Mouse (Mus musculus) urinary bladder, adult 2 months (tissue): Measurements from ENCODE around the gene Ddit4l. TPM values are rescaled to one million over a fixed set of nuclear protein-coding genes. Genes with fewer than 3 reads are reported as not detected.
"Not testable (repeated sequence)": the region's sequence is repeated elsewhere in the genome, so short reads cannot be mapped to it uniquely, and the experiment has no call there.

ENCODE experiments used
- DNase-seq: peaks from one replicate; pipeline ENCODE4 v3.0.0; 2022; ENCODE audit warnings: low spot score
- polyA plus RNA-seq: library from polyadenylated mRNA; depleted of rRNA; stranded (reverse); fragments of >200 nt; gene quantifications from 2 replicates; pipeline ENCODE4 v1.2.3, GENCODE M21; 2012; rRNA removed

Gene Ddit4l
- 2.6 and 2.8 TPM in 2 replicates for polyA plus RNA-seq

DNA sequence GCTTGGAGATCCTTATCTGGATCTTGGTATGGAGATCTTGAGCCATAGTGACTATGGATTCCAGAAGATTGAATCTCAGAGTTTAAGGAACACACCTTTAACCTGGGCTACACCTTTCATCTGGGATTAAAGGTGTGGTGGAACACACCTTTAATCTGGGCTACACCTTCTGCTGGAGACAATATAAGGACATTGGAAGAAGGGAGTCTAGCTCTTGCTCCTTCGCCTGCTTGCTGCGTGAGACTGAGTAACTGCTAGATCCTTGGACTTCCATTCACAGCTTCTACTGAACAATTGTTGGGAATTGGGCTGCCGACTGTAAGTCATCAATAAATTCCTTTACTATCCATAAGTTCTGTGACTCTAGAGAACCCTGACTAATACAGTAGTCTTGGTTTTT, at the start of gene Ddit4l:
Gene Ddit4l (plus strand): TSS at position 301 of the 400 bp plus-strand sequence.
- not testable (repeated sequence) for DNase-seq

- no peak for DNase-seq
These were observed 45.3 kb upstream of the Ddit4l start for GRCm38 (mm10) chr3:137576146-137576545.

GRCm38 (mm10) chr3:137586376-137586969, 34.9 kb upstream of the Ddit4l start:
- no peak for DNase-seq

DNA sequence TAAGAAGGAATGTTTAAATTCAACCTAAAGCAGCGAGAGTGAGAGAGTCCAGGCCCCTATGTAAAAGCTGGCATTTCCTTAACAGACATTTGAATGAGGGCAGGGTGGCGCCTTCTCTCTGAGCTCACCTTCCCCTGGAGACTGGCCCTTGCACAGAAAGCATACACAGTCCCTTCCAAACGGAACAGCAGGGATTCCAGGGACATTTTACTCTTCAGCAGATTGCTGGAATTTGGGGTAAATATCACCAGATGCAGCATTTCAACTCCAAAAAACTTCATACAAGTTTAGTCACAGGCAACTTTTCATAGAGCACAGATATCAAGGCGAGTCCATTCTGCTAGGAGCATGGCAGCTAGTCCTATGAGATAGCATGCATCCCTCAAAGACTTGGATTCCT, 31.6 kb upstream of the Ddit4l start:
- DNase-seq, result no peak

DNA sequence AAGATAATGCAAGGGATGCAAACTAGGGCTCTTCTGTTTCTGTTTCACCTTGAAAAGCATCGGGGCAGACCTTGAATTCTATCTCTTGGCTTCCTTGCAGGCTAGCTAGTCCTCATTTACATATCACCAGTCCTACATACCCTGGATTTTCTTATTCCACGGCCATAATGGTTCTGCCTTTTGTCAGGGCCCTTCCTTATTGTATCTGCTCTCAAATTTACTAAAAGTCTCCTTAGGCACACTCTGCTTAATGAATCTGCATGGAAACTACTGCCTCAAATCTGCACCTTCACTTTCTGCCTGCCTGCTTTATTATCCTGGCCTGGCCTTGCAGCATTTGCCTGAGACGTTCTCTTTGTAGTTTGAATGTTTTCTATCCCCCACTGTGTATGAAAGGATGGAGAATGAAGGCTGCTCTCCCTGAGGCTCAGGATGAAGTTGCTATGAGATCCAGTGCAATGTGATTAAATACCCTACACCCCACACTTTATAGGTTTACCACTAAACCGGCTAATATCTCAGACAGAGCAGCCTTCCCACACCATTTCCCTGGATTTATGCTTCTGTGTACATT, 27.0 kb upstream of the Ddit4l start:
- no peak for DNase-seq

- no peak for DNase-seq
These were observed 12.4 kb upstream of the Ddit4l start for GRCm38 (mm10) chr3:137608918-137609435.

- no peak for DNase-seq
These were observed 10.8 kb upstream of the Ddit4l start for GRCm38 (mm10) chr3:137610457-137611109.

GRCm38 (mm10) chr3:137611110-137611857, 10.1 kb upstream of the Ddit4l start:
- DNase-seq, result no peak

DNA sequence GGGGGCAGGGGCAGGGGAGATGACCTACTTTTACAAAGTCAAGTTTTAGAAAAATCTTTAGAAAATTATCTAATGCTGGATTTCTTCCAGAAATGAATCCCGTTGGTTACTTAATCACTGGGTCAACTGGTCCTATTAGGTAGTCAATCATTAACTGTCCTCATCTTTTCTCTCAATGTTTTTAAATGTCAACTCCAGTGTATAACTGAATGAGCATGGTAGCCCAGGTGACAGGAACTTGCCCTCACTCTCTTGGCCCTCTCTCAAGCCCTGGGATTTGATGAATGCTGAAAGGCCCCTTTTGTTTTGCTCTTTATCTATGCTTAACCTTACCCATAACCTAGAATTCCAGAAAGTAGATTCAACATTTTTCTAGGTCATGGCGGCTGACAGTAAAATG, 9.4 kb upstream of the Ddit4l start:
- DNase-seq, result no peak

DNA sequence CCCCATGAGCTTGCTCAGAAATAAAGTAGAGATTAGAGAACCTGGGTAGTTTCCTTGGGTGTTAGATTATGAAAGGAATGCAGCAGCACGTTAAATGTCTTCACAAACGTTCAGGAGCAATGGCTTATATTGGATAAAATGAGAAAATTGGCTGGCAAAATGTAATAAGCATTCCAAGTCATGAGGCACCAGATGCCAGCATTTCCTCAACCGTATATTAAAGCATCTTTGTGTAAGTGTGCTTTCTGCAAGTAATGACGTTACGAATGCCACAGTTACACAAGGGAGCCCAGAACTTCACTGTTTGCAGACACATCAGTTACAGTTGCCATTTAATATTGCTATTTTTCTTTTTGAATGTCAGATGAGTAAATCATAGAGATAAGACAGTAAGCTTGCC, 872 bp upstream of the Ddit4l start:
- DNase-seq, result no peak

DNA sequence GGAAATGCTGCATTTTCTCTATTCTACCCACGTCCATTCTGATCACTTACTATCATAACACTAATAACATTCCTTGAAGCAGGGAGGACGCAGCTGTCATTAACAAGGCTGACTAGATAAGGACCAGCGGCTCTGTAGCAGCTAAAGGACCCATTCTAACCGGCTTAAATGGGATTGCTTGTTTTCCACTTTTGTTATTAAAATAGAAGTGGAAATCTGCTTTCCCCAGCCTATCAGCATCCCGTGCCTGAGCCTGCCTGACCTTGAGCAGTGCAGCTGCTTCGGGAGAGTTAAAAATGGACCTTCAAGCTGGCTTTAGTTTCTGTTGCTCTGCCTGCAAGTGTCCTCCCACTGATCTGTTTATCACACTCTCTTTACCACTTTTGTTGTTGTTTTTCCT, 679 bp downstream of the Ddit4l start:
- no peak for DNase-seq

GRCm38 (mm10) chr3:137622895-137623580, 1.6 kb downstream of the Ddit4l start:
- DNase-seq, result no peak

- DNase-seq, result peak; percentile 46
These were observed 2.4 kb downstream of the Ddit4l start for GRCm38 (mm10) chr3:137623581-137624362.

GRCm38 (mm10) chr3:137625054-137625453, 3.6 kb downstream of the Ddit4l start:
- DNase-seq, result no peak

- DNase-seq, result no peak
These were observed 12.3 kb downstream of the Ddit4l start for GRCm38 (mm10) chr3:137633726-137634125.

GRCm38 (mm10) chr3:137636571-137636970, 15.2 kb downstream of the Ddit4l start:
- no peak for DNase-seq

GRCm38 (mm10) chr3:137641238-137641637, 19.8 kb downstream of the Ddit4l start:
- no peak for DNase-seq

- DNase-seq, result no peak
These were observed 20.7 kb downstream of the Ddit4l start for GRCm38 (mm10) chr3:137642137-137642536.

DNA sequence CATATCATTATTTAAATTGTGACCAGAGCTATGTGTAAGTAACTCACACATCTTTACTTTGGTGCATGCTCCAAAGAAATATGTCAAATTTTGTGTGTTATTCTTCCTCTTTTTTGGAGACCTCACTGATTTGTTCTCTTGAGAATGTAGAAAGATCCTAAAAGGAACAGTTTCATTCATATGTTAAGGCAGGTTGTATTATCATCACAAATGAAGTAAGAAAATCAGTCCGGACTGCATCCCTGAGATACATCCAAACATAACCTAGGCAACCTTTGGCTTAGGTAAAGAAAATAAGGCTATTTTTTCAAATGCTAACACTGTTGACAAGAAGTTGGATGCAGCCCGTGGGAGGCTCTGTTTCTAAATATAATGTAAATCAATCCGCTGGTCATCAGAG, 21.2 kb downstream of the Ddit4l start:
- no peak for DNase-seq

DNA sequence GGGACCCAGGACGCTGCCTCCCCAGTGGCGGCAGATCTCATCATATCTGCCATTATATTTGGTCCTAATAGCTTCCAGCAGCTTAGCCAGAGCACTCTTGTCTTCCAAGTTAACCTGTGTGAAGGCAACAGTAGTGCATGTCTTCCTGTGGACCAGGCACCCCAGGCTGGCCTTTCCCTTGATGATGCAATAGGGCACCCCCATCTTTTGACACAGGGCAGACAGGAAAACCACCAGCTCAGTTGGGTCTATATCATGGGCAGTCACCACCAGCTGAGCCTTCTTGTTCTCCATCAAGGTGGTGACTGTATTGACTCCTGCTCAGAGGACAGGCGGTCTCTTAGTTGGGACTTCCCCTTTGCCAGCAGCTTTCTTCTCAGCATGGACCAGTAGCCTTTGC, 22.7 kb downstream of the Ddit4l start:
- no peak for DNase-seq

DNA sequence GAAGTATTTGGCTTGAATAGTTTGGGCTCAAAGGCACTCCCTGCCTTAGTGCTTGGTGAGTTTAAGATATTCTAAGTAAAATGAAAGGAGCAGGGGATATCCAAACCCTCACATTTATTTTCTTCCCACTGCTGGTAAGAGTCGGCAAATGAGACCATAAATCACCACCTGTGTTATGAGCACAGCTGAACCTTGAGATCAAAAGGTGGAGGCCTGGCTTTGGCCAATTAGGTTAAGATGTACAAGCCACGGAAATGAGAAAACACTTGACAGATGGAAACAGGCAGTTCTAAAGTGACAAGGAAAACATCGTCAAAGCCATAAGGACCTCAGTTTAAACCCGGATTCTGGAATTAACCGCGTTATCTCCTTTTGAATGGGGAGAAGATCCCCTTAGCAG, 23.5 kb downstream of the Ddit4l start:
- no peak for DNase-seq
